Mouse (Mus musculus) CD4-positive, CD25-positive, alpha-beta regulatory T cell, adult 4 months (primary cell): ENCODE results near the gene Rpusd3. TPM values are rescaled to one million over a fixed set of nuclear protein-coding genes. Genes with fewer than 3 reads are reported as not detected.

Experiments
- ATAC-seq: one replicate; pipeline ENCODE4 v1.8.0; 2017
- polyA plus RNA-seq, 2 experiments: library from polyadenylated mRNA; unstranded; fragments of 100-300 nt; shearing (Covaris generic); gene quantifications; one replicate each; pipeline ENCODE4 v1.2.1; 2017

Rpusd3 gene
- polyA plus RNA-seq, 2 experiments from 2014 or later = 9.8 to 10.2 TPM

DNA sequence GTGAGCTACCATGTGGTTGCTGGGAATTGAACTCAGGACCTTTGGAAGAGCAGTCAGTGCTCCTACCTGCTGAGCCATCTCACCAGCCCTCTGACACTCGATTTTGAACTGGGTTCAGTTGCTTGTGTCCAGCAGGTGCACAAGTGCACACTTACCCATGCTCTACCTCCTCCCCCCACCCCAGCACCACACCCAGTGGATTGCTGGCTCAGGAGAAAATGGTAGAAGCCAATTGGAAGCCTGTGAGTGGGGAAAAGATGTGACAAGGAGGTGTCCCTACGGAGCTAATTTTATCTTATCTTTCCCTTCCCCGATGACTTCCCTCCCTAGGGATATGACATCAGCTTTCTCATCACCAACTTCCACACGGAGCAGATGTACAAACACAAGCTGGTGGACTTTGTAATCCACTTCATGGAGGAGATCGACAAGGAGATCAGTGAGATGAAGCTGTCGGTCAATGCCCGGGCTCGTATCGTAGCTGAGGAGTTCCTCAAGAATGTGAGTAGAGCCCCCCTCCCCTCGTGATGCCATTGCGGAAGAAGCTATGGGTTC lies 33.9 kb downstream of the Rpusd3 start:
- ATAC-seq = no peak

- no peak for ATAC-seq
Measured at GRCm38 (mm10) chr6:113384351-113384927, 34.7 kb downstream of the Rpusd3 start.

DNA sequence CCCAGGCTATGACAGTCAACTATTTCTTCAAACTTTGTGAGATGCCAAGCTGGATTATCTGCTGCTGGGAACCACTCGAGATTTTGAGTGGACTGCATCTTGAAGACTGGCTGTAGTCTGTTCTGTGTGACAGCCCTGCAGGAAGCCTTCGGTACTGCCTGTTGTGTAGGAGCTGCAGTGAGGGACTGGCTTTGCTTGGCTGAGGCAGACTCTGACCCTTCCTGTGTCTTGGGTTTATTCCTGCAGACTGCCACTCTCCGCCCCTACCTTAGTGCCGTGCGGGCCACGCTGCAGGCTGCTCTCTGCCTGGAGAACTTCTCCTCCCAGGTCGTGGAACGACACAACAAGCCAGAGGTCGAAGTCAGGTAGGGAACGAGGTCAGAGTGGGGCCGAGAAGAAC lies 38.7 kb downstream of the Rpusd3 start:
- no peak for ATAC-seq

GRCm38 (mm10) chr6:113379246-113379645 lies 39.9 kb downstream of the Rpusd3 start:
- ATAC-seq = no peak

DNA sequence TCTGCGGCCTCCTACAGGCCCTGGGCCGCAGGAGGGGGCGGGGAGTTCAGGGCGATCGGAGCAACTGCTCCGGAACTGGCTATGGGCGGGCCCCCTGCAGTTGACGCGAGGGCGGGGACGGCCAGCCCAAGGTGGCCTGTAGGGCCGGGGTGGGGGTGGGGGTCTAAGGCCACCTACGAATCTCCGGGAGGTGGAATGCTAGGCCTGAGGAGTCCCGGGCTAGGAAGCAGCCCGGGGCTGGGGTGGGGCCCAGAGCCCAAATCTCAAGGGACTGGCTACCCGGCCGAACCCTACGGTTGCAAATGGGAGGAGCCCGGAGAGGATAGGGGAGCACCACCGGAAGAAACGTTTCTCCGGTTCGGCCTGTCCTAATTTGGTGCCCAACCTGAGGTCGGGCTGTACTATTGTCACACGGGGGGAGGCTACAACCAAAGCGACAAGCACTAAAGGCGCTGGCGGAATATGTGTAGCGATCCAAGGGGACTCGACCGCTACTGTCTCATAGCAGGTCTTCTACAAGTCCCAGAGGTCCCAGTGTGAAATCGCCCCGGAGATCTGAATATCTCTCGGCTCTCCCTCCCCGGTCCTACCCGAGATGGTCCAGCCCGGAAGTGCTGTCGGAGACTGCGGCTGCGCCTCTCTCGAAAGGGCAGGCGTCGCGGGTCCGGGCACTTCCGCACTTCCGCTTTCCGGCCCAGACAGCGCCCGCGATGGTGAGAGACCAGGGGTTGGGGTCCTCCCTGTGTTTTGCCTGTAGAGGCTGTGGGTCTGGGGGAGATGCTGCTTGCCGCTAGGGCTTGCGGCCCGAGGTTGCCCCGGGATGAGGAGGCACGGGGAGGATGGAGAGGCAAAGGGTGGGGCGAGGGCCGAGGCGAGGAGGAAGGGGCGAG lies 41.4 kb downstream of the Rpusd3 start, which contains the start of the genes Tada3 and Arpc4:
Tada3 (minus strand) TSS at position 388 of the 890 bp plus-strand sequence.
Arpc4 (plus strand) TSS at position 620 of the 890 bp plus-strand sequence.
- ATAC-seq = peak; percentile 83

DNA sequence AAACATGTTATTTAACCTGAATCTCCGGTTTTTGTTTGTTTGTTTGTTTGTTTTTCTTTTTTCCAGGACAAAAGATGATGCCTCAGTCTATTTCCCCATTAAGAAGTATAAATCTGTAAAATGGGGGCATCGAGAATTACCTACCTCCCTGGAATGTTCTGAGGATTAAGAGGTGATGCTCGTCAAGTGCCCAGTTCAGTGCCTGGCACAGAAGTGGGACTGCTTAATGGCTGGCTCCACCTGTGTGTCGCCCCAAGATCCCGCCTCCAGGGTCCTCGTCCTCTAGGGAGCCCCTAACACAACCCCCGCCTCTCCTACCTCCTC lies 42.0 kb downstream of the Rpusd3 start:
- no peak for ATAC-seq

- no peak for ATAC-seq
Measured at GRCm38 (mm10) chr6:113373491-113373890, 45.6 kb downstream of the Rpusd3 start.

DNA sequence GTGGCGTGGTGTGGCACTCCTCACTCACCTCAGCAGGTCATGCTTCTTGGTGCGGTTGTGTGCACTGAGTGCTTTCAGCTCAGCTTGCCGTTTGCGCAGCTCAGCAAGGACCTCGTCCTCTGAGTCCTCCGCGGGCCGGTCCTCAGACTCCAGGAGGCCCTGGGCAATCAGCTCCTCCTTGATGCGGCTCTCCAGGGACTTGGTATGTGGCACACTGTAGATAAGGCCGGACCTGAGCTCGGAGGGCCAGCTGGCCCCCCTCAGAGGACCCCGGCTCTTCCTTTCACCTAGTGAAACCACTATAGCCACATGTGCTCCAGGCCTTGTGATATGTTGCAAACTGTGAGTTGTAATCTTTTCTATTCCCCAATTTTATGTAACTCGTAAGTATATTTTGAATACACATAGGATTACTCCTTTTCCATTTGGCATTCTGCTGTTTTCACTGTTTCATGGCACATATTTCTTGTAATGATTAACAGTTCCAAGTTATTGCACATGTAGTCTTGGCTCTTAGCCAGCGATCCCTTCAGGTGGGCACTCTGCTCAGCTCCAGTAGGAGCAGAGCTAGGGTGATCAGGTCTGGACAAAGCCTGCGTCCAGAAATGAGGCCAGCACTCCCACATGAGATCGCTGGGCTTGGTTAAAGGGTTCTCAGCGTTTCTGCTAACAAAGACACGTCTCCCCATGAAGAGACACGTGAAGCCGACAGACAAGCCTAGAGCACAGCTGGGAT lies 48.8 kb downstream of the Rpusd3 start:
- no peak for ATAC-seq

- ATAC-seq = no peak
Measured at GRCm38 (mm10) chr6:113368577-113368976, 50.6 kb downstream of the Rpusd3 start.

- ATAC-seq = no peak
Measured at GRCm38 (mm10) chr6:113368124-113368523, 51.0 kb downstream of the Rpusd3 start.

- no peak for ATAC-seq
Measured at GRCm38 (mm10) chr6:113367574-113367973, 51.6 kb downstream of the Rpusd3 start.

DNA sequence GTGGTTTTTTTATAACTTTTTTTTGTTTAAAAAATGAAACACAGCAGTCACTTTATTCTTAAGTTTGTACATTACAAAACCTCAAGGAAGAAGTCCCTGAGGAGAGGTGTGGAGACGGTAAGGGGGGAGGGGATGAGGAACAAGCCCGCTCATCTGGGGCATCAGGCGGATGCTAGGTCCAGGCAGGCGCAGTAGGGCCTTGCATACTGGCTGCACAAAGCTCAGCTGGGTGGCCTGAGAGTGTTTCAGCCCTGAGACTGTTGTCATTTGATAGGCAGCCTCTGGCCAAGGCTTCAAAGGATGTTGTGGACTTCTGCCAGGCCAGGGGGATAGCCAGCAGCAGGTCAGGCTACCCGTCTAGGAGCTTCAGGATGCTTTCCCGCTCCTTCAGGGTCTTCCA lies 52.5 kb downstream of the Rpusd3 start:
- no peak for ATAC-seq

Other genes with a start within 250 kb of the Rpusd3 start
- under 1 TPM in 1 of 2 experiments, not detected in 1; 0.90 TPM for gene Lhfpl4, start 224.0 kb downstream of the Rpusd3 start, polyA plus RNA-seq
- gene Mtmr14, start 181.5 kb downstream of the Rpusd3 start, polyA plus RNA-seq = 10 to 100 TPM; 20.6 to 25.6 TPM
- under 1 TPM; 0.23 to 0.28 TPM for gene Cpne9, start 137.0 kb downstream of the Rpusd3 start, polyA plus RNA-seq
- gene Brpf1, start 112.2 kb downstream of the Rpusd3 start, polyA plus RNA-seq = 10 to 100 TPM; 11.7 to 12.0 TPM
- 10 to 100 TPM; 15.9 to 26.2 TPM for gene Ogg1, start 92.4 kb downstream of the Rpusd3 start, polyA plus RNA-seq
- gene Camk1, start 75.4 kb downstream of the Rpusd3 start, polyA plus RNA-seq = 1 to 10 TPM; 2.2 to 2.9 TPM
- 10 to 100 TPM; 39.2 to 47.5 TPM for gene Tada3, start 41.5 kb downstream of the Rpusd3 start, polyA plus RNA-seq
- 100 to 1,000 TPM; 574 to 794 TPM for gene Arpc4, start 41.2 kb downstream of the Rpusd3 start, polyA plus RNA-seq
- gene Ttll3, start 30.1 kb downstream of the Rpusd3 start, polyA plus RNA-seq = 10 to 100 TPM; 22.7 to 24.0 TPM
- not detected for gene Cidec, start 16.4 kb upstream of the Rpusd3 start, polyA plus RNA-seq
- gene Jagn1, start 23.2 kb upstream of the Rpusd3 start, polyA plus RNA-seq = 10 to 100 TPM; 54.9 to 66.3 TPM
- 1 to 10 TPM in 1 of 2 experiments, not detected in 1; 1.2 TPM for gene Il17re, start 39.1 kb upstream of the Rpusd3 start, polyA plus RNA-seq
- gene Il17rc, start 52.1 kb upstream of the Rpusd3 start, polyA plus RNA-seq = not detected
- 1 to 10 TPM; 7.3 to 8.4 TPM for gene Creld1, start 64.0 kb upstream of the Rpusd3 start, polyA plus RNA-seq
- not detected for gene Prrt3, start 82.6 kb upstream of the Rpusd3 start, polyA plus RNA-seq
- 10 to 100 TPM; 56.2 to 68.2 TPM for gene Emc3, start 112.3 kb upstream of the Rpusd3 start, polyA plus RNA-seq
- 1 to 10 TPM; 2.0 to 3.2 TPM for gene Fancd2, start 112.3 kb upstream of the Rpusd3 start, polyA plus RNA-seq
- gene Fancd2os, start 181.4 kb upstream of the Rpusd3 start, polyA plus RNA-seq = not detected
- 100 to 1,000 TPM; 273 to 296 TPM for gene Brk1, start 185.4 kb upstream of the Rpusd3 start, polyA plus RNA-seq
- gene Vhl, start 204.6 kb upstream of the Rpusd3 start, polyA plus RNA-seq = 10 to 100 TPM; 10.4 to 17.3 TPM
- gene Irak2, start 219.1 kb upstream of the Rpusd3 start, polyA plus RNA-seq = 10 to 100 TPM; 27.3 to 40.1 TPM